Mouse (Mus musculus): Measurements from ENCODE around the gene Zkscan14.

DNA sequence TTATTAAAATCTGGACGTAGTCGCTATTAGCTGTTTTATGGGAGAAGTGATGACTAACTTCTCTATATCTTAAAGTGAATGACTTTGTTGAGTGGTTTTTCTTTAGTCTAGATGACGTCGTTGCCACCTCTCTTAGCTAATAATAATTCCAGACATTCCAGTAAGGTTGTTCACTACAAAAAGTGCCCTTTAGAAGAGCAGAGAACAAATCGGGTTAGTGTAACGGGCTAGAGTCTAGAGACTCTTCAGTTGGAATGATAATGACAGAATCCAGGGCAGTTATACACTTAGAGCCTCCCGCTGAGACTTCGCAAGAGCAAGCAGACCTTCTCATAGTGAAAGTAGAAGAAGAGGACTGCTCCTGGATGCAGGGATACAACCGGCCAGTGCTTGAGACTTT is 3.4 kb upstream of the Zkscan14 start:
- TF ChIP-seq CTCF (IDR thresholded peaks at IDR 0.05; ENCODE audit: borderline replicate concordance, insufficient read depth, low read length) (no peak), POLR2A (IDR thresholded peaks at IDR 0.05; ENCODE audit: low read depth, low read length) (0 out of 2 replicates have a peak, but pooled peaks have one; percentile 21)

Measured in embryonic fibroblast, embryonic 13.5 days (primary cell).